Mouse (Mus musculus) liver, embryonic 14.5 days (tissue): ENCODE measurements around the gene Glmp. TPM values are rescaled to one million over a fixed set of nuclear protein-coding genes. Genes with fewer than 3 reads are reported as not detected.

Source experiments
- ATAC-seq: fragments of 200-750 bp; cut with Nextera tagmentation; 2 replicates; pipeline ENCODE4 v1.8.0; 2017; ENCODE audit warnings: moderate number of reproducible peaks, mild to moderate bottlenecking, moderate library complexity; ENCODE audit not compliant: insufficient read depth
- DNase-seq, 3 experiments: peaks; one replicate each; pipeline ENCODE4 v3.0.0-alpha.2; 2012 to 2013; ENCODE audit warnings: low read depth in 3 of 3, low spot score in 3 of 3
- H3K27ac ChIP-seq: fragments of 300-500 bp; sonication (generic); 2 replicates; pipeline ENCODE4 v1.5.1; 2014; ENCODE audit warnings: moderate library complexity, mild to moderate bottlenecking, control low read depth, inconsistent platforms
- H3K27me3 ChIP-seq: fragments of 300-500 bp; sonication (generic); 2 replicates; pipeline ENCODE4 v1.6.1; 2014; ENCODE audit warnings: mild to moderate bottlenecking, low read length, moderate library complexity; ENCODE audit not compliant: control insufficient read depth, insufficient read depth
- H3K36me3 ChIP-seq: fragments of 300-500 bp; sonication (generic); replicated peaks from 2 replicates; pipeline ENCODE4 v1.6.1; 2014; ENCODE audit warnings: low read depth; ENCODE audit not compliant: control insufficient read depth, insufficient read depth
- H3K4me1 ChIP-seq, 2 experiments: fragments of 200-500 bp in 1 of 2; fragments of 300-500 bp in 1 of 2; sonication (generic) in 1 of 2; replicated peaks; 2 replicates each; pipeline ENCODE4 v1.6.1; 2012 to 2014; ENCODE audit warnings: antibody characterized with exemption in 1 of 2, inconsistent platforms in 1 of 2, low read length in 1 of 2; ENCODE audit not compliant: control insufficient read depth in 2 of 2, insufficient read depth in 2 of 2
- H3K4me2 ChIP-seq: fragments of 300-500 bp; sonication (generic); 2 replicates; pipeline ENCODE4 v1.6.1; 2014; ENCODE audit warnings: low read depth, mild to moderate bottlenecking, control low read depth, moderate library complexity
- H3K4me3 ChIP-seq, 2 experiments: fragments of 200-500 bp in 1 of 2; fragments of 300-500 bp in 1 of 2; sonication (generic) in 1 of 2; 2 replicates each; pipeline ENCODE4 v1.5.1; 2012 to 2014; ENCODE audit warnings: low read depth in 2 of 2, low read length in 2 of 2, mild to moderate bottlenecking in 2 of 2, control low read depth in 1 of 2, inconsistent platforms in 1 of 2, moderate library complexity in 1 of 2; ENCODE audit not compliant: insufficient read depth in 1 of 2
- H3K9ac ChIP-seq: fragments of 300-500 bp; sonication (generic); replicated peaks from 2 replicates; pipeline ENCODE4 v1.6.1; 2014; ENCODE audit warnings: mild to moderate bottlenecking, control low read depth, moderate library complexity
- H3K9me3 ChIP-seq: fragments of 300-500 bp; sonication (generic); 2 replicates; pipeline ENCODE4 v1.6.1; 2016; ENCODE audit warnings: low read length, mixed read lengths; ENCODE audit not compliant: control insufficient read depth
- CTCF ChIP-seq: IDR thresholded peaks from 2 replicates; pipeline ENCODE4 v1.5.1; 2016; ENCODE audit warnings: antibody characterized with exemption, low read depth, control low read depth
- EP300 ChIP-seq: IDR thresholded peaks from 2 replicates; pipeline ENCODE4 v1.6.1; 2016; ENCODE audit warnings: antibody characterized with exemption, low read depth
- WGBS: fragments of 180-500 bp; shearing (Covaris S2); extraction: QIAGEN DNeasy Blood & Tissue Kit; methylation state at CpG from one replicate; pipeline ENCODE4 v1.1.7; 2014; ENCODE audit not compliant: insufficient replicate concordance; 5-methylcytosine and 5-hydroxymethylcytosine counted together
- polyA plus RNA-seq, 2 experiments: library from polyadenylated mRNA; depleted of rRNA in 1 of 2; stranded (reverse) in 1 of 2; unstranded in 1 of 2; fragments of >200 nt; fragmentation: Nextera tagmentation in 1 of 2; extraction: Ambion mirVana in 1 of 2; gene quantifications; 2 replicates each; pipeline versions ENCODE4 v1.2.1 to v1.2.3; 2012 to 2014

The Glmp gene
- polyA plus RNA-seq, 2 experiments = 31.1 to 51.6 TPM

DNA sequence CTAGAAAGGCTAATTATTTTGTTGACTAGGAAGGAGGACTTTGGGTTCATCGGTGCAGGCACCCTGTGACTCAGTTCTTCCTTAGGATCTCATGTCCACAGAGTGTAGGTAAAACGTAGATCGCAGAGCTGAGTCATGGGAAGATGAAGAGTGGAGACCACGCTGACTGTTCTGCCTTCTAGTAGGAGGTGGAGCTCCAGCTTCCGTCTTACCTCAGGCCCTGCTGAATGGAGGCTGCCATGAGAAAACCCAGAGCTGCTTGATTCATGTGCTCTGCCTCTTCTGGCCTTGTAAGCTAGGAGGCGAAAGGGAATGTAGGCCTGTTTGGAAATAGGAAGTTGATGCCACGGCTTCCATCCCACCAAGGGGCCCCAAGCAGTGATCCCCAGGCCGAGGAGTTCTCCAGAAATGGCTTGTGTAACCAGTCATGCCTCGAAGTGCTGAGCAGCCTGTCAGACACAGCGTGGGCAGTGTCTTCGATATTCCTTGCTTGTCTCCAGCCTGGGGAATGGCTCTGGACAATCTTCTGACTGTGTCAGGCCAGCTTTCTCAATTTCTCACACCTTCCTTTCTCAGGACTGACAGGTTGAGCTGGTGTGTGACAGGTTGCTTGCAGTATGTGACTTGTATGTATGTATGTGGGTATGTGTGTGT is 12.7 kb downstream of the Glmp start:
- peak; percentile 30 for ATAC-seq
- 10% methylated on average over 11 of the region's 11 CpGs for WGBS
- H3K9ac ChIP-seq = peak overlapping the region; percentile 86
- no peaks in the 10 kb centered on the region for H3K27me3 ChIP-seq
- no peaks in the 10 kb centered on the region for H3K9me3 ChIP-seq
- peak; percentile 57 to 70 (median 66) for DNase-seq
- peak overlapping the region; percentile 72 to 78 for H3K4me3 ChIP-seq
- H3K4me1 ChIP-seq = peaks cover 41 to 48% of the 10 kb centered on the region in 2 experiments
- peak overlapping the region; percentile 94 for H3K4me2 ChIP-seq
- peaks cover 9% of the 10 kb centered on the region for H3K36me3 ChIP-seq
- no peak for TF ChIP-seq CTCF
- TF ChIP-seq EP300 = no peak
- peak overlapping the region; percentile 97 for H3K27ac ChIP-seq

- peak overlapping the region; percentile 31 to 78; a peak in 3 of 4 replicates for H3K4me3 ChIP-seq
- WGBS = 13% methylated on average over 7 of the region's 7 CpGs
- H3K4me2 ChIP-seq = peak overlapping the region; percentile 94
- H3K9ac ChIP-seq = peak overlapping the region; percentile 66
- H3K36me3 ChIP-seq = peaks cover 17% of the 10 kb centered on the region
- no peaks in the 10 kb centered on the region for H3K9me3 ChIP-seq
- DNase-seq = peak; percentile 71 to 77 (median 75)
- H3K27ac ChIP-seq = peak overlapping the region; percentile 97
- TF ChIP-seq EP300 (peak; percentile 61), CTCF (no peak)
- no peaks in the 10 kb centered on the region for H3K27me3 ChIP-seq
- H3K4me1 ChIP-seq = peaks cover 41 to 48% of the 10 kb centered on the region in 2 experiments
- peak; percentile 29; the same call in 1 of the 2 replicates for ATAC-seq
These were observed 13.5 kb downstream of the Glmp start for GRCm38 (mm10) chr3:88338316-88338715.

DNA sequence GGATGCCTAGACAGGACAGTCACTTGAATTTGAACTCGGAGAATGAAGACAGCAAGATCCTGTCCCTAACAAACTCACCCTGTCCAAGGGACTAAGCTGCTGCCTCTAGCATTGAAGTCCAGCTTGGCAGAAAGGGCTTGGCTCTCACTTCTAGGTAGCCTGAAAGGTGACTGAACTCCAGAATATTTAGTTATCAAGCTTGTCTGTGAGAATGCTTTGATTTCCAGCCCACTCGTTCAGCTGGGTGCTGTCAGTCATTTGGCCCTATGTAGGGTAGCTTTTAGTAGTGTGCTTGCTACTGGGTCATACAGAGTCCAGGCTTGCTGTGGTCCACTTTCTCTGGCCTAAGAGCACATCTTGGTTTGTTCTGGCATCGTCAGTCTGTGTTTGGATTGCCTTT is 14.2 kb downstream of the Glmp start:
- H3K9me3 ChIP-seq = no peaks in the 10 kb centered on the region
- ATAC-seq (no peak), DNase-seq (no peak)
- H3K4me1 ChIP-seq = peaks cover 39 to 48% of the 10 kb centered on the region in 2 experiments
- H3K4me2 ChIP-seq = peak overlapping the region; percentile 94
- peak overlapping the region; percentile 97 for H3K27ac ChIP-seq
- peak overlapping the region; percentile 66 for H3K9ac ChIP-seq
- no peaks in the 10 kb centered on the region for H3K27me3 ChIP-seq
- WGBS = 43% methylated on average over 3 of the region's 3 CpGs
- peaks cover 24% of the 10 kb centered on the region for H3K36me3 ChIP-seq
- TF ChIP-seq EP300 = no peak
- TF ChIP-seq CTCF = no peak
- peak overlapping the region; percentile 14 to 78 for H3K4me3 ChIP-seq

DNA sequence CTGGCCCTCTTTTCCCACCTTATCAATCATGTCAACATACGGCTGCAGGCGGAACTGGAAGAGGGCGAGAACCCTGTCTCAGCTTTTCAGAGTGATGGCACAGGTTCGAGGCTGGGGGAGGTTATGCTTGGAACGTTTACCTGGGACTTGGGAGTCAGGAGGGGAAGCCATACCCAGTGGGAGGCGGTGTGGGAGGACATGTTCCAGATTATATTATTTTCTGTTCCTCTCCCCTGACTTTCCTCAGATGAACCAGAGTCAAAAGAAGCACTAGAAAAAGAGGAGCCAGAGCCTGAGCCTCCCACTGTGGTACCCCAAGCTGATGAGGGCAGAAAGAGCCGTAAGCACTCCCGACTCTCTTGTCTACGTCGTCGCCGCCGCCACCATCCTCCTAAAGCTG is 25.9 kb downstream of the Glmp start:
- Histone ChIP-seq H3K4me1 (no peaks in the 10 kb centered on the region), H3K9ac (no peak overlapping the region), H3K4me3 (no peak overlapping the region), H3K4me2 (no peak overlapping the region), H3K27me3 (no peaks in the 10 kb centered on the region), H3K36me3 (peaks cover 99% of the 10 kb centered on the region), H3K9me3 (no peaks in the 10 kb centered on the region), H3K27ac (no peak overlapping the region)
- ATAC-seq = no peak
- no peak for DNase-seq
- no peak for TF ChIP-seq CTCF
- TF ChIP-seq EP300 = no peak
- 86% methylated on average over 13 of the region's 13 CpGs for WGBS

GRCm38 (mm10) chr3:88352907-88353306 is 28.1 kb downstream of the Glmp start:
- no peak for ATAC-seq
- Histone ChIP-seq H3K4me2 (no peak overlapping the region), H3K4me1 (no peaks in the 10 kb centered on the region), H3K27me3 (no peaks in the 10 kb centered on the region), H3K4me3 (no peak overlapping the region), H3K9ac (no peak overlapping the region), H3K27ac (no peak overlapping the region), H3K36me3 (peaks cover 96% of the 10 kb centered on the region), H3K9me3 (no peaks in the 10 kb centered on the region)
- no peak for DNase-seq
- TF ChIP-seq CTCF = no peak
- TF ChIP-seq EP300 = no peak
- WGBS = 89% methylated on average over 9 of the region's 9 CpGs
